Mouse (Mus musculus) lung, embryonic 15.5 days (tissue): ENCODE measurements around the gene Mga. TPM values are rescaled to one million over a fixed set of nuclear protein-coding genes. Genes with fewer than 3 reads are reported as not detected.

Experiments used
- ATAC-seq: fragments of 200-750 bp; cut with Nextera tagmentation; 2 replicates; pipeline ENCODE4 v1.8.0; 2017; ENCODE audit warnings: moderate number of reproducible peaks, borderline replicate concordance; ENCODE audit not compliant: low FRiP score, low TSS enrichment; ENCODE audit errors: extremely low read depth
- H3K27ac ChIP-seq: fragments of 300-500 bp; sonication (generic); 2 replicates; pipeline ENCODE4 v1.5.1; 2015; ENCODE audit warnings: moderate library complexity, mild to moderate bottlenecking, inconsistent platforms
- H3K27me3 ChIP-seq: fragments of 300-500 bp; sonication (generic); 2 replicates; pipeline ENCODE4 v1.6.1; 2015; ENCODE audit warnings: inconsistent platforms
- H3K36me3 ChIP-seq: fragments of 300-500 bp; sonication (generic); 2 replicates; pipeline ENCODE4 v1.6.1; 2015; ENCODE audit warnings: inconsistent platforms
- H3K4me1 ChIP-seq: fragments of 300-500 bp; sonication (generic); 2 replicates; pipeline ENCODE4 v1.6.1; 2015; ENCODE audit warnings: inconsistent platforms
- H3K4me2 ChIP-seq: fragments of 300-500 bp; sonication (generic); 2 replicates; pipeline ENCODE4 v1.6.1; 2015; ENCODE audit warnings: inconsistent platforms, mild to moderate bottlenecking, moderate library complexity
- H3K4me3 ChIP-seq: fragments of 300-500 bp; sonication (generic); 2 replicates; pipeline ENCODE4 v1.5.1; 2015; ENCODE audit warnings: mild to moderate bottlenecking, inconsistent platforms
- H3K9ac ChIP-seq: fragments of 300-500 bp; sonication (generic); 2 replicates; pipeline ENCODE4 v1.6.1; 2015; ENCODE audit warnings: inconsistent platforms
- H3K9me3 ChIP-seq: fragments of 300-500 bp; sonication (generic); 2 replicates; pipeline ENCODE4 v1.6.1; 2016; ENCODE audit warnings: inconsistent platforms
- WGBS: fragments of 180-500 bp; shearing (Covaris S2); methylation state at CpG from one replicate; pipeline ENCODE4 v1.1.7; 2015; 5-methylcytosine and 5-hydroxymethylcytosine counted together
- microRNA-seq: library from miRNA; unstranded; fragments of <30 nt; microRNA quantifications from one replicate; pipeline ENCODE4, GENCODE M21; 2016
- polyA plus RNA-seq: library from polyadenylated mRNA; unstranded; fragments of >200 nt; fragmentation: Nextera tagmentation; extraction: Ambion mirVana; gene quantifications from 2 replicates; pipeline ENCODE4 v1.2.1, GENCODE M21; 2015

Mga gene
- polyA plus RNA-seq, 1 experiment from 2014 or later: 27.5 TPM

DNA sequence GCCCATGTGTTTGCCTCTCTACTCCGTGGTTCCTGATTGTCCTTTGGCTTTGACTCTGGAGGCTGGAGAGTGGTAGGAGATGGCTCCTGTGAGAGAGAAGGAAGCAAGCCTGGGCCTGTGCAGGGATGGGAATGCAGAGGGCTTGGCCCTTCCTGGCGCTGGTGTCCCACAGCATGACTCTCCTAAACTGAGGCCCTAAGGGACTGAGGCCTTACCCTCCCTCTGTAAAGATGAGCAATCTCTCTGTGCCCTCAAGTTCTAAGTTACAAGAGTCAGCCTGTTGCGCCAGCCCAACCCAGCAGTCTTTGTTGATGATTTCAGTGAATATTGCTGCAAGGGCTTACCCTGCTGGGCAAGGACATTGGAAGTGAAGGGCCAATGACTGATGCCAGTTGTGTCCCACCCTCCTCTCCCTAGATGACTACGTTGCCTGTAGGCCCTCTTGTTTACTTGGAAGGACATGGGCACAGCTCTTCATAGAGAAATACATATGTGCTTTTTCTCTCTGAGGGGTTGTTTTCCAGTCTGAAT is 110.7 kb downstream of the Mga start:
- 81% methylated on average over 4 of the region's 4 CpGs for WGBS
- H3K27ac ChIP-seq: no peak overlapping the region
- H3K36me3 ChIP-seq: no peaks in the 10 kb centered on the region
- no peak overlapping the region for H3K4me2 ChIP-seq
- H3K4me3 ChIP-seq: no peak overlapping the region
- no peak for ATAC-seq
- H3K9ac ChIP-seq: no peak overlapping the region
- no peaks in the 10 kb centered on the region for H3K9me3 ChIP-seq
- no peaks in the 10 kb centered on the region for H3K27me3 ChIP-seq
- H3K4me1 ChIP-seq: no peaks in the 10 kb centered on the region

DNA sequence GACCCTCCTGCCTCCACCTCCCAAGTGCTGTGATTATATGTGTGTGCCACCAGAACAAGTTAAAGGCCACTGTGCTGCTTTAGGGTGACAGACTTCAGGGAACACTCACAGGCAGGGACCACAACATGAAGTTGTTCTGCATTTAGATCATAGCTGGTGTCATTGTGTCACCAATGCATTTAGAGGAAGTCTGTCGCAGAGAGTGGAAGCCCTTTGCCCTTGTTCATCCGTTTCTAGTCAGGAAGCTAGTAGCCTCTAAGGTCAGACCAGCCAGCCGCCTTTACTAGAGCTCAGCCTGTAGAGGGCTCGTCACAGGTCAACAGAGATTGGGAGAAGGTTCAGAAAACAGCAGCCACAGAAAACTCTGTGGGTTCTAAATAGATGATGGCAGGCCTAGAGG is 111.6 kb downstream of the Mga start:
- no peak for ATAC-seq
- H3K9me3 ChIP-seq: no peaks in the 10 kb centered on the region
- no peaks in the 10 kb centered on the region for H3K36me3 ChIP-seq
- H3K27ac ChIP-seq: no peak overlapping the region
- H3K4me3 ChIP-seq: no peak overlapping the region
- no peaks in the 10 kb centered on the region for H3K27me3 ChIP-seq
- 48% methylated on average over 4 of the region's 4 CpGs for WGBS
- H3K9ac ChIP-seq: no peak overlapping the region
- no peak overlapping the region for H3K4me2 ChIP-seq
- no peaks in the 10 kb centered on the region for H3K4me1 ChIP-seq

DNA sequence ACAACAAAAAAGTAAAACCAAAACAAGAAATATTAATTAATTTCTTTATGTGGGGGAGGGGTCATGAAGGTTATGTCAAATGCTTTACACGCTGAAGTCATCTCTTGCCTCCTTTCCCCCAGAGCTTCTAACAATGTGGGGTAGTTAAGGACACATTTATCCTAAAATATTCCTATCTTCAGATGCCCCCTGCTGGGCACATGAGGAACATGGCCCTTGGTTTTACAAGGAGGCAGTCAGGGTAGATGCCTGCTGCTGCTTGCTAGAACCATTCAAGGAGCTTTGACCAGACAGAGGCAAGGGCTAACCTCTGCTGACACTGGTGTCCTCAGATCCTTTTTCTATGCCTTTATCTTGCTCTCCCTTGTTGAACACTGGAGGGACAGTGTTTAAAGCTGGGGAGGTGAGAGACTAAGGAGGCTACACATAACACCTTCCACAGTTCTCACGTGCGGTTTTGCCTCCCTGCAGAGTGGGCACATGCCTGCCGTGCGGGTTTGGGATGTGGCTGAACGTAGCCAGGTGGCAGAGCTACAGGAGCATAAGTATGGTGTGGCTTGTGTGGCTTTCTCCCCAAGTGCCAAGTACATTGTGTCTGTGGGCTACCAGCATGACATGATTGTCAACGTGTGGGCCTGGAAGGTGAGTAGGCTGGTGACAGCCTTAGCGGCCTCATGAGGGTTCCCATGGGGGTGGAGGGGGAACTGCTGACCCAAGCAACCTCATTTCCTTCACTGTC is 114.6 kb downstream of the Mga start:
- no peak overlapping the region for H3K4me3 ChIP-seq
- no peaks in the 10 kb centered on the region for H3K27me3 ChIP-seq
- H3K9me3 ChIP-seq: no peaks in the 10 kb centered on the region
- peaks cover 10% of the 10 kb centered on the region; the same call in 1 of the 2 replicates for H3K36me3 ChIP-seq
- 74% methylated on average over 8 of the region's 8 CpGs for WGBS
- peak; percentile 27; the same call in 1 of the 2 replicates for ATAC-seq
- H3K9ac ChIP-seq: no peak overlapping the region
- no peak overlapping the region for H3K27ac ChIP-seq
- no peaks in the 10 kb centered on the region for H3K4me1 ChIP-seq
- no peak overlapping the region for H3K4me2 ChIP-seq

DNA sequence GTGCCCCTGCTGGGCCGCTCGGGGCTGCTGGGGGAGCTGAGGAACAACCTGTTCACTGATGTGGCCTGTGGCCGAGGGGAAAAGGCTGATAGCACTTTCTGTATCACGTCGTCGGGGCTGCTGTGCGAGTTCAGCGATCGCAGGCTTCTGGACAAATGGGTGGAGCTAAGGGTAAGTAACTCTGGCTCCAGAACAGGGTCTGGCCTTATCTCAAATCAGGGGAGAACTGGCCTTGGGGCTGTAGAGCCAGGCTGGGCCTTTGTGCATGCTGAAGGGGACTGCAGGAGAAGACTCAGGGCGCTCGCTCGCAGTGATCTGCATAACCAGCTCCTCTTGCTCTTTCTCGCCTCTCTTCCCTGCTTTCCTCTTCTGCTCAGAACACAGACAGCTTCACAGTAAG is 115.9 kb downstream of the Mga start:
- Histone ChIP-seq H3K36me3 (peaks cover 19% of the 10 kb centered on the region; the same call in 1 of the 2 replicates), H3K27ac (no peak overlapping the region), H3K4me3 (no peak overlapping the region), H3K9me3 (no peaks in the 10 kb centered on the region), H3K9ac (no peak overlapping the region), H3K4me2 (no peak overlapping the region), H3K4me1 (no peaks in the 10 kb centered on the region), H3K27me3 (no peaks in the 10 kb centered on the region)
- ATAC-seq: no peak
- 74% methylated on average over 13 of the region's 13 CpGs for WGBS

DNA sequence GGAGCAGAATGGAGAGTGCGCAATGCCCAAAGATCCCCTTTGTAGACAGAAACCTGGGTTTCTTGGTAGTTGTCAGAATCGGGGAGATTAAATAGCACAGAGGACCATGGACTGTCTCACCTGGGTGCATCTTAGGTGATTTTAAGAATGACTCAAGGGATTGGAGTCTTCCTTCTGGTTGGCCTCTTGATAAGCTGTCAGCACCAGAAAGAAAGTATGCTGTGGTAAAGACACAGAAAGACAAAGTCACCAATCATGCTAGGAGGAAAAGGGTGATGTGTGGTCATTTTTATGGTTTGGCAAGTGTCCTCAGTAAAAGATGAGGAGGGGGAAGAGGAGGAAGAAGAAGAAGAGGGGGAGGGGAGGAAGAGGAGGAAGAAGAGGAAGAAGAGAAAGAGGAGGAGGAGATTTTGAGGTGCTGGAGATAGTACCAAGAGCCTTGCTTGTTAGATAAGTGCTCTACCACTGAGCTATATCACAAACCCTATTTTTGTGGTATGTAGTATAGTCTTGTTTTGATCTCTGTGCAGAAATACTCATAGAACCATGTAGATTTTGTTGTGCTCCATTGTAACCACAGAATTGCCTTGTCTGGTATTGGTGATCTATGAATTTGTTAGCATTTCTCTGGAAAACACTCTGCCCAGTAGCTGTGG is 116.9 kb downstream of the Mga start:
- H3K36me3 ChIP-seq: peaks cover 22% of the 10 kb centered on the region; the same call in 1 of the 2 replicates
- 89% methylated on average over 2 of the region's 2 CpGs for WGBS
- no peak overlapping the region for H3K4me2 ChIP-seq
- H3K9me3 ChIP-seq: no peaks in the 10 kb centered on the region
- no peak overlapping the region for H3K4me3 ChIP-seq
- no peaks in the 10 kb centered on the region for H3K27me3 ChIP-seq
- no peaks in the 10 kb centered on the region for H3K4me1 ChIP-seq
- ATAC-seq: no peak
- H3K9ac ChIP-seq: no peak overlapping the region
- H3K27ac ChIP-seq: no peak overlapping the region

DNA sequence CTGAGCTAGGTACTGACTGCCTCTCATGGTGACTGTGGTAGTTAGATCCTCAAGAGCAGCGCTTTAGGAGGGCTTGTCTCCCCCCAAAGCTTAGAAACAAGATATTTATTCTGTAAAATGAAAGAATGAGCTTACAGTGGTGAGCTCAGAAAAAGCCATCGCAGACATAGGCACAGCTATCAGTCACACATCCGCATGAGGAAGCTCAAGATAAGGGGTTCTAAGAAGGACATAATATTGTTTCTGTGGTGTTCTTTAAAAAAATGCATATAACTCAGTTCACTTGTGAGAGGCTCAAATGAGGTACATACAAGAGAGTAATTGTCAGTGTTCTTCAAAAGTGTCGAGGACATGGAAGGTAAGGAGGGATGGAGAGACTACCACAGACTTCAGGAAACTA is 118.9 kb downstream of the Mga start:
- H3K9ac ChIP-seq: no peak overlapping the region
- 86% methylated on average over 4 of the region's 4 CpGs for WGBS
- H3K9me3 ChIP-seq: no peaks in the 10 kb centered on the region
- H3K4me2 ChIP-seq: no peak overlapping the region
- no peak overlapping the region for H3K27ac ChIP-seq
- no peak for ATAC-seq
- peaks cover 37% of the 10 kb centered on the region; the same call in 1 of the 2 replicates for H3K36me3 ChIP-seq
- no peak overlapping the region for H3K4me3 ChIP-seq
- no peaks in the 10 kb centered on the region for H3K27me3 ChIP-seq
- H3K4me1 ChIP-seq: no peaks in the 10 kb centered on the region

DNA sequence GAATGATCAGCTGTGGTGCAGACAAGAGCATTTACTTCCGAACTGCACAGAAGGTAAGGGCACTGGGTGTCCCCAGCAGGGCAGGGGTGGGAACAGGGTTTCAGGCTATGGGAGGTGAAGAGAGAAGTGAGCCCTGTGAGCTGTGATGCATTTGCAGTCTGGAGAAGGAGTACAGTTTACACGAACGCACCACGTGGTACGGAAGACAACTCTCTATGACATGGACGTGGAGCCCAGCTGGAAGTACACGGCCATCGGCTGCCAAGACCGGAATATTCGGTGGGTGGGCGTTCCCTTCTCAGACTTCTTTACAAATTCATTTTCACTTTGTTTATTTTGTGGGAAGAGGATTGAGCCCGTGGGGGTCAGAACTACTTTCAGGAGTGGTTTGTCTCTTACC is 120.6 kb downstream of the Mga start:
- ATAC-seq: no peak; the same call in 1 of the 2 replicates
- no peak overlapping the region for H3K27ac ChIP-seq
- H3K4me2 ChIP-seq: no peak overlapping the region
- 64% methylated on average over 12 of the region's 12 CpGs for WGBS
- no peak overlapping the region for H3K9ac ChIP-seq
- no peaks in the 10 kb centered on the region for H3K27me3 ChIP-seq
- no peaks in the 10 kb centered on the region for H3K9me3 ChIP-seq
- H3K4me1 ChIP-seq: no peaks in the 10 kb centered on the region
- H3K36me3 ChIP-seq: peaks cover 42% of the 10 kb centered on the region
- H3K4me3 ChIP-seq: no peak overlapping the region

Small RNA genes within 50 kb of the gene (microRNA-seq; reads per million reads assigned to microRNA genes)
- gene Mir7665: not detected

Other genes starting within 250 kb of the Mga start
- 39.0 and 39.5 TPM in 2 replicates for gene Ndufaf1, start 234.4 kb upstream of the Mga start, polyA plus RNA-seq
- gene Rtf1, start 222.2 kb upstream of the Mga start, polyA plus RNA-seq: 31.0 and 33.9 TPM in 2 replicates
- gene Itpka, start 154.9 kb upstream of the Mga start, polyA plus RNA-seq: 1.6 and 2.4 TPM in 2 replicates
- gene Ltk, start 136.8 kb upstream of the Mga start, polyA plus RNA-seq: 1.3 and 1.4 TPM in 2 replicates
- 30.4 and 31.7 TPM in 2 replicates for gene Rpap1, start 109.7 kb upstream of the Mga start, polyA plus RNA-seq
- gene Tyro3, start 99.5 kb upstream of the Mga start, polyA plus RNA-seq: 21.4 and 21.6 TPM in 2 replicates
- 2.6 and 3.0 TPM in 2 replicates for gene Mapkbp1, start 75.5 kb downstream of the Mga start, polyA plus RNA-seq
- 20.0 and 21.2 TPM in 2 replicates for gene Jmjd7, start 130.3 kb downstream of the Mga start, polyA plus RNA-seq
- 2.1 and 3.1 TPM in 2 replicates for gene Gm28042, start 130.3 kb downstream of the Mga start, polyA plus RNA-seq
- 1.0 and 1.3 TPM in 2 replicates for gene Pla2g4b, start 136.2 kb downstream of the Mga start, polyA plus RNA-seq